Mouse (Mus musculus): ENCODE results near the gene Nrarp. TPM values are rescaled to one million over a fixed set of nuclear protein-coding genes. Genes with fewer than 3 reads are reported as not detected.
A peak's percentile ranks its signal among the peaks of the same experiment; 100 is the strongest.

The Nrarp gene
- polyA plus RNA-seq, 1 experiment from 2014 or later: 14.1 TPM

DNA sequence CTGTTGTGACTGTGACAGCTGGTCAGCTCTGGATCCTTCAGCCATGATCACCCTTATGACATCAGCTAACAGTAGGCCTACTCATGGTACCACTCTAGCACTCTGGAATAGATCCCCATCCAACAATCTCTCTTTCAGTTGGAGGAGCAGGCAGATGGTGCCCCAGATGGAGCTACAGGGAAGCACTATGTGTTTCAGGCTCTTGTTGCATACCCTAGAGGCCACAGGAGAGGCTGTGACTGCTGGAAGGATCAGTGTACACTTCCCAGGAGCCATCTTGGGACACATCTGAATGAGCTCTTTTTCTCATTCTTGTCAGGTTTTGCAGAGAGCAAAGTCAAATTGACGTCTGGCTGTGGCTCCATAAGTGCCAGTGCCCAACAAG lies 8.8 kb upstream of the Nrarp start:
- WGBS: 75% methylated on average over 1 of the region's 1 CpGs
- H3K27me3 ChIP-seq (replicated peaks; ENCODE audit: insufficient read depth, low read length): no peaks in the 10 kb centered on the region
- H3K9ac ChIP-seq (replicated peaks; ENCODE audit: low read depth): no peak overlapping the region
- H3K4me3 ChIP-seq (ENCODE audit: low read depth, low read length): no peak overlapping the region
- no peak overlapping the region for H3K27ac ChIP-seq (ENCODE audit: low read length)
- DNase-seq (ENCODE audit: low spot score) (no peak), ATAC-seq (no peak)
- no peaks in the 10 kb centered on the region for H3K36me3 ChIP-seq (ENCODE audit: insufficient read depth, low read length)
- H3K9me3 ChIP-seq (ENCODE audit: low read length): no peaks in the 10 kb centered on the region
- H3K4me2 ChIP-seq (replicated peaks; ENCODE audit: low read depth, low read length): no peak overlapping the region
- peaks cover 20% of the 10 kb centered on the region; the same call in 1 of the 2 replicates for H3K4me1 ChIP-seq (ENCODE audit: insufficient read depth, low read depth, low read length)
- TF ChIP-seq CTCF (IDR thresholded peaks at IDR 0.05): no peak
- TF ChIP-seq EP300 (IDR thresholded peaks at IDR 0.05): no peak

- TF ChIP-seq CTCF (IDR thresholded peaks at IDR 0.05): no peak
- TF ChIP-seq EP300 (IDR thresholded peaks at IDR 0.05): no peak
- WGBS: 60% methylated on average over 8 of the region's 8 CpGs
- Histone ChIP-seq H3K27ac (ENCODE audit: low read length) (0 out of 2 replicates have a peak overlapping the region, but pooled peaks have one; percentile 32), H3K27me3 (replicated peaks; ENCODE audit: insufficient read depth, low read length) (no peaks in the 10 kb centered on the region), H3K4me1 (ENCODE audit: insufficient read depth, low read depth, low read length) (peaks cover 27% of the 10 kb centered on the region; the same call in 1 of the 2 replicates), H3K4me3 (ENCODE audit: low read depth, low read length) (no peak overlapping the region), H3K36me3 (ENCODE audit: insufficient read depth, low read length) (no peaks in the 10 kb centered on the region), H3K9ac (replicated peaks; ENCODE audit: low read depth) (no peak overlapping the region), H3K9me3 (ENCODE audit: low read length) (no peaks in the 10 kb centered on the region), H3K4me2 (replicated peaks; ENCODE audit: low read depth, low read length) (no peak overlapping the region)
- peak; percentile 68 for DNase-seq (ENCODE audit: low spot score)
- peak; percentile 51 for ATAC-seq
These were observed 7.9 kb upstream of the Nrarp start for GRCm38 (mm10) chr2:25172629-25173028.

GRCm38 (mm10) chr2:25173821-25174220 lies 6.7 kb upstream of the Nrarp start:
- ATAC-seq (no peak), DNase-seq (ENCODE audit: low spot score) (no peak)
- Histone ChIP-seq H3K4me3 (ENCODE audit: low read depth, low read length) (no peak overlapping the region), H3K9ac (replicated peaks; ENCODE audit: low read depth) (no peak overlapping the region), H3K9me3 (ENCODE audit: low read length) (no peaks in the 10 kb centered on the region), H3K4me2 (replicated peaks; ENCODE audit: low read depth, low read length) (no peak overlapping the region), H3K27ac (ENCODE audit: low read length) (no peak overlapping the region), H3K36me3 (ENCODE audit: insufficient read depth, low read length) (no peaks in the 10 kb centered on the region), H3K27me3 (replicated peaks; ENCODE audit: insufficient read depth, low read length) (no peaks in the 10 kb centered on the region), H3K4me1 (ENCODE audit: insufficient read depth, low read depth, low read length) (peaks cover 29% of the 10 kb centered on the region; the same call in 1 of the 2 replicates)
- no peak for TF ChIP-seq CTCF (IDR thresholded peaks at IDR 0.05)
- TF ChIP-seq EP300 (IDR thresholded peaks at IDR 0.05): no peak
- WGBS: 94% methylated on average over 4 of the region's 4 CpGs

DNA sequence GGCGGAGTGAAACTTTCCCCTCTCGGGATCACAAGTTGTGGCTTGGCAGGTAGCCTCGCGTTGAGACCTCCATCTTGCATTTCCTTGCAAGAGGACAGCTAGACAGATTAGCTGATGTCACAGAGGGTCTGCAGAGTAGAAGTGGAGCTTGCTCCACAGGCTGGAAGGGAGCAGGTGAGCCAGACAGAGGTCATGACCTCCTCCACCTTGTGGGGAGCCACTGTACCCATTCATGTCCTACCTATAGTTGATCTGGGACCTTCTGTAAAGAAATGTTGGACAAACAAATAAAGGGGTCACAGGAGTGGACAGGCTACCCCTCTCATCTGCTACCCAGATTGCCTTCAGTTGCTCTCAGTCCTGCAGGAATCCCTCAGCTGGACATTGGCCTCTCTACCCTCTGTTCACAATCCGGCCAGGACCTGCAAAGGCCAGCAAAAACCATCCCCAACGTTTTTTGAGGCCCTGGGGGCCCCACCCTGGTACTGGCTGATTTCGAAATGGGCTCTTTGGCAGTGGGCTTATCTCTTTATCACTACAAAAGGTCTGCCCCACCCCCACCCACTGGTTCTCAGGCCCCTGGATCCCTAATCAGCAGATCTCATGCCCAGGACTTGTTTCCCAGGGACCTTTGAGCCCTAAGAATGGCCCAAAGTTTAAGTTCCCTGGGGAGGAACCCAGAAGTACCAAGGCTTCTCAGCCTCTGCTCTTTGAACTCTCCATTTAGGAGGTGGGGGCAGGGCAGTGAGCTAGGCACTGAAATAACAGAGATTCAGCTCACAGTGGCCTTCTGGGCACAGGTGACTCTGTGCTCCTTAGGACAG lies 5.5 kb upstream of the Nrarp start:
- ATAC-seq (no peak), DNase-seq (ENCODE audit: low spot score) (no peak)
- Histone ChIP-seq H3K4me3 (ENCODE audit: low read depth, low read length) (no peak overlapping the region), H3K9ac (replicated peaks; ENCODE audit: low read depth) (no peak overlapping the region), H3K36me3 (ENCODE audit: insufficient read depth, low read length) (no peaks in the 10 kb centered on the region), H3K9me3 (ENCODE audit: low read length) (no peaks in the 10 kb centered on the region), H3K27ac (ENCODE audit: low read length) (no peak overlapping the region), H3K4me2 (replicated peaks; ENCODE audit: low read depth, low read length) (no peak overlapping the region), H3K4me1 (ENCODE audit: insufficient read depth, low read depth, low read length) (peaks cover 26% of the 10 kb centered on the region; the same call in 1 of the 2 replicates), H3K27me3 (replicated peaks; ENCODE audit: insufficient read depth, low read length) (0 out of 2 replicates have a peak, but pooled peaks cover 3% of the 10 kb centered on the region)
- 35% methylated on average over 7 of the region's 7 CpGs for WGBS
- TF ChIP-seq CTCF (IDR thresholded peaks at IDR 0.05) (no peak), EP300 (IDR thresholded peaks at IDR 0.05) (no peak)

- 76% methylated on average over 4 of the region's 4 CpGs for WGBS
- TF ChIP-seq EP300 (IDR thresholded peaks at IDR 0.05): no peak
- no peak for TF ChIP-seq CTCF (IDR thresholded peaks at IDR 0.05)
- no peak for ATAC-seq
These were observed 4.9 kb upstream of the Nrarp start for GRCm38 (mm10) chr2:25175690-25176078.

DNA sequence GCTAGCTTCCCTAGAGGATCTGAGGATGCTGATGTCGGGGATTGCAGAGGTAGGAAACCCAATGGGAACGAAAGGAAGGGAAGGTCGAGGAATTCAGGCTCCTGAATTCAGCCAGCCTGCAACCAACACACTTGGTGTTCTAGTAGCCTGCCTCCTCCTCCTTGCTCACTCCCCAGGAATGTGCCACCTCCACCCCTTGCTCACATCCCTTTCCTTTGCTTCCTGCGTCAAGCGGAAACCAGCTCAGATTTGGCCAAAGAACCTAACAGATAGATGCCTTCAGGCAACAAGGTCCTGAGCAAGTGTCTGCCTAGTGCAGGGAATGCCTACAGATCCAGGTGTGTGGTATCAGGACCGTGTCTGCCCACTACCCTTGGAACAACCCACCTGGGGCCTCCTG lies 4.0 kb upstream of the Nrarp start:
- Histone ChIP-seq H3K9me3 (ENCODE audit: low read length) (no peaks in the 10 kb centered on the region), H3K9ac (replicated peaks; ENCODE audit: low read depth) (no peak overlapping the region), H3K4me3 (ENCODE audit: low read depth, low read length) (no peak overlapping the region), H3K27me3 (replicated peaks; ENCODE audit: insufficient read depth, low read length) (0 out of 2 replicates have a peak, but pooled peaks cover 11% of the 10 kb centered on the region), H3K27ac (ENCODE audit: low read length) (peak overlapping the region; percentile 72; the same call in 1 of the 2 replicates), H3K4me2 (replicated peaks; ENCODE audit: low read depth, low read length) (no peak overlapping the region), H3K36me3 (ENCODE audit: insufficient read depth, low read length) (no peaks in the 10 kb centered on the region), H3K4me1 (ENCODE audit: insufficient read depth, low read depth, low read length) (peaks cover 26% of the 10 kb centered on the region; the same call in 1 of the 2 replicates)
- no peak for ATAC-seq
- 44% methylated on average over 6 of the region's 6 CpGs for WGBS
- TF ChIP-seq CTCF (IDR thresholded peaks at IDR 0.05) (no peak), EP300 (IDR thresholded peaks at IDR 0.05) (peak; percentile 79)
- DNase-seq (ENCODE audit: low spot score): peak; percentile 56

More at GRCm38 (mm10) chr2:25175690-25176078, 4.9 kb upstream of the Nrarp start:
- Histone ChIP-seq H3K36me3 (ENCODE audit: insufficient read depth, low read length) (no peaks in the 10 kb centered on the region), H3K4me2 (replicated peaks; ENCODE audit: low read depth, low read length) (no peak overlapping the region), H3K4me3 (ENCODE audit: low read depth, low read length) (no peak overlapping the region), H3K27me3 (replicated peaks; ENCODE audit: insufficient read depth, low read length) (0 out of 2 replicates have a peak, but pooled peaks cover 3% of the 10 kb centered on the region), H3K9ac (replicated peaks; ENCODE audit: low read depth) (no peak overlapping the region), H3K27ac (ENCODE audit: low read length) (no peak overlapping the region), H3K9me3 (ENCODE audit: low read length) (no peaks in the 10 kb centered on the region), H3K4me1 (ENCODE audit: insufficient read depth, low read depth, low read length) (peaks cover 26% of the 10 kb centered on the region; the same call in 1 of the 2 replicates)
- DNase-seq (ENCODE audit: low spot score): no peak
